Mouse (Mus musculus): ENCODE results near the gene Arid4a. TPM values are rescaled to one million over a fixed set of nuclear protein-coding genes. Genes with fewer than 3 reads are reported as not detected.
A peak's percentile ranks its signal among the peaks of the same experiment; 100 is the strongest.

Arid4a gene
- total and polyA plus RNA-seq, 3 experiments: 6.7 to 13.0 TPM; not detected in 1

DNA sequence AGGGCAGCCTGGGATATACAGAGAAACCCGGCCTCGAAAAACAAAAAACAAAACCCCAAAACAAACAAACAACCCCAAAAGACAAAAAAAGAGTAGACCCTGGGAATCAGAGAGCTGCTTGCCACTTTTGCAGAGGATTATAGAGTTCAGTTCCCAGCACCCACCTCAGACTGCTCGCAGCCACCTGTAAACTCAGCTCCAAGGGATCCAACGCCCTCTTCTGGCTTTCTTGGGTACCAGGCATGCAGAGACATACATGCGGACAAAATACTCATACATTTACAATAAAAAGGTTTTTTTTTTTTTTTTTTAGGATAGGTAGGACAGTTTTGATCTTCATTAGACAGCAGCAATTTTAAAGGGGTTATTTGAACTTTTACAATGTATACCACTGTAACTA, 18.6 kb upstream of the Arid4a start:
- DNase-seq (ENCODE audit: low read depth, low spot score): no peak
- Histone ChIP-seq H3K9me3 (replicated peaks; ENCODE audit: insufficient read depth, low read length) (no peaks in the 10 kb centered on the region), H3K36me3 (ENCODE audit: control insufficient read depth in 1 of 2, insufficient read depth in 2 of 2, low read length in 2 of 2) (peaks cover 23% of the 10 kb centered on the region in 2 experiments)

GRCm38 (mm10) chr12:70999423-70999903, 16.3 kb upstream of the Arid4a start:
- H3K4me3 ChIP-seq (ENCODE audit: control insufficient read depth in 1 of 2, insufficient read depth in 1 of 2, low read depth in 2 of 2, low read length in 2 of 2): peak overlapping the region; percentile 2 to 46; a peak in 3 of 4 replicates
- H3K9me3 ChIP-seq (replicated peaks; ENCODE audit: insufficient read depth, low read length): no peaks in the 10 kb centered on the region
- H3K4me1 ChIP-seq (ENCODE audit: control insufficient read depth in 1 of 2, insufficient read depth in 2 of 2, low read length in 2 of 2): peaks cover 4 to 17% of the 10 kb centered on the region in 2 experiments; a peak in 3 of 4 replicates
- H3K27ac ChIP-seq (ENCODE audit: control insufficient read depth, low read depth, low read length): peak overlapping the region; percentile 51
- H3K36me3 ChIP-seq (ENCODE audit: control insufficient read depth in 1 of 2, insufficient read depth in 2 of 2, low read length in 2 of 2): peaks cover 15 to 26% of the 10 kb centered on the region in 2 experiments
- H3K27me3 ChIP-seq (ENCODE audit: control insufficient read depth in 1 of 2, insufficient read depth in 2 of 2, low read length in 2 of 2): no peaks in the 10 kb centered on the region
- peak; percentile 95 for DNase-seq (ENCODE audit: low read depth, low spot score)
- no peaks in the 10 kb centered on the region for H3K79me2 ChIP-seq (ENCODE audit: control insufficient read depth, insufficient read depth, low read length, poor library complexity)
- no peak overlapping the region; the same call in 1 of the 2 replicates for H3K9ac ChIP-seq (ENCODE audit: control insufficient read depth, low read depth, low read length, poor library complexity, severe bottlenecking)
- TF ChIP-seq GATA1 (IDR thresholded peaks at IDR 0.05; ENCODE audit: low read depth, low read length): peak; percentile 69
- TF ChIP-seq TCF12 (IDR thresholded peaks at IDR 0.05; ENCODE audit: low read depth, low read length): peak; percentile 39; the same call in 1 of the 2 replicates
- TF ChIP-seq HCFC1 (IDR thresholded peaks at IDR 0.05; ENCODE audit: low read depth, low read length): peak; percentile 50; the same call in 1 of the 2 replicates
- peak; percentile 36; the same call in 1 of the 2 replicates for TF ChIP-seq TAL1 (IDR thresholded peaks at IDR 0.05; ENCODE audit: low read length)
- TF ChIP-seq MAFK (IDR thresholded peaks at IDR 0.05; ENCODE audit: borderline replicate concordance, low read depth, low read length): no peak
- TF ChIP-seq BHLHE40 (IDR thresholded peaks at IDR 0.05; ENCODE audit: borderline replicate concordance, low read depth, low read length): 0 out of 2 replicates have a peak, but pooled peaks have one; percentile 34
- TF ChIP-seq JUND (IDR thresholded peaks at IDR 0.05; ENCODE audit: low read depth, low read length): no peak
- no peak; the same call in none of the 2 replicates for TF ChIP-seq POLR2AphosphoS2 (IDR thresholded peaks at IDR 0.05; ENCODE audit: low read length)
- no peak for TF ChIP-seq ZNF384 (IDR thresholded peaks at IDR 0.05; ENCODE audit: low read depth, low read length)
- peak; percentile 73 to 79 for TF ChIP-seq EP300 (IDR thresholded peaks at IDR 0.05; ENCODE audit: low read depth in 1 of 2, low read length in 2 of 2)
- TF ChIP-seq SMC3 (IDR thresholded peaks at IDR 0.05; ENCODE audit: low read depth, low read length): no peak
- no peak for TF ChIP-seq CHD1 (IDR thresholded peaks at IDR 0.05; ENCODE audit: low read depth, low read length)
- no peak for TF ChIP-seq ZKSCAN1 (IDR thresholded peaks at IDR 0.05; ENCODE audit: low read depth, low read length)
- peak; percentile 87 for TF ChIP-seq MYC (IDR thresholded peaks at IDR 0.05; ENCODE audit: low read depth, low read length)
- TF ChIP-seq USF1 (IDR thresholded peaks at IDR 0.05; ENCODE audit: low read depth, low read length): no peak
- TF ChIP-seq SIN3A (IDR thresholded peaks at IDR 0.05; ENCODE audit: low read length): peak; percentile 83
- TF ChIP-seq ELF1 (IDR thresholded peaks at IDR 0.05; ENCODE audit: low read depth, low read length): peak; percentile 67
- TF ChIP-seq MEF2A (IDR thresholded peaks at IDR 0.05; ENCODE audit: extremely low read depth, insufficient replicate concordance, low read depth, low read length, poor library complexity, severe bottlenecking): no peak
- TF ChIP-seq RCOR1 (IDR thresholded peaks at IDR 0.05; ENCODE audit: low read depth, low read length): peak; percentile 68
- no peak for TF ChIP-seq NRF1 (IDR thresholded peaks at IDR 0.05; ENCODE audit: insufficient read depth, low read depth, low read length, poor library complexity, severe bottlenecking)
- TF ChIP-seq POLR2AphosphoS5 (IDR thresholded peaks at IDR 0.05; ENCODE audit: borderline replicate concordance, low read depth, low read length): no peak
- no peak for TF ChIP-seq KAT2A (conservative IDR thresholded peaks at IDR 0.05; ENCODE audit: low read depth, low read length)
- TF ChIP-seq POLR2A (IDR thresholded peaks at IDR 0.05; ENCODE audit: control insufficient read depth in 1 of 2, insufficient read depth in 1 of 2, low read depth in 1 of 2, low read length in 2 of 2, poor library complexity in 1 of 2): no peak
- TF ChIP-seq RAD21 (IDR thresholded peaks at IDR 0.05; ENCODE audit: low read depth, low read length): no peak
- TF ChIP-seq ZC3H11A (IDR thresholded peaks at IDR 0.05; ENCODE audit: low read depth, low read length): no peak
- TF ChIP-seq ETS1 (IDR thresholded peaks at IDR 0.05; ENCODE audit: low read depth, low read length): peak; percentile 90
- no peak for TF ChIP-seq MYB (IDR thresholded peaks at IDR 0.05; ENCODE audit: low read depth, low read length)
- peak; percentile 74; the same call in 1 of the 2 replicates for TF ChIP-seq MAX (IDR thresholded peaks at IDR 0.05; ENCODE audit: low read length)

More for the DNA sequence above, 18.6 kb upstream of the Arid4a start:
- Histone ChIP-seq H3K27me3 (ENCODE audit: control insufficient read depth in 1 of 2, insufficient read depth in 2 of 2, low read length in 2 of 2) (no peaks in the 10 kb centered on the region), H3K27ac (ENCODE audit: control insufficient read depth, low read depth, low read length) (no peak overlapping the region), H3K79me2 (ENCODE audit: control insufficient read depth, insufficient read depth, low read length, poor library complexity) (no peaks in the 10 kb centered on the region), H3K4me3 (ENCODE audit: control insufficient read depth in 1 of 2, insufficient read depth in 1 of 2, low read depth in 2 of 2, low read length in 2 of 2) (no peak overlapping the region), H3K9ac (ENCODE audit: control insufficient read depth, low read depth, low read length, poor library complexity, severe bottlenecking) (no peak overlapping the region), H3K4me1 (ENCODE audit: control insufficient read depth in 1 of 2, insufficient read depth in 2 of 2, low read length in 2 of 2) (peaks cover 4 to 13% of the 10 kb centered on the region in 2 experiments; a peak in 3 of 4 replicates)
- no peak for TF ChIP-seq RAD21 (IDR thresholded peaks at IDR 0.05; ENCODE audit: low read depth, low read length)
- no peak for TF ChIP-seq TBP (IDR thresholded peaks at IDR 0.05; ENCODE audit: low read depth, low read length)
- TF ChIP-seq SIN3A (IDR thresholded peaks at IDR 0.05; ENCODE audit: low read length): no peak
- TF ChIP-seq USF2 (IDR thresholded peaks at IDR 0.05; ENCODE audit: borderline replicate concordance in 1 of 2, insufficient read depth in 1 of 2, low read depth in 1 of 2, low read length in 2 of 2): no peak
- TF ChIP-seq CTCF (IDR thresholded peaks at IDR 0.05 in 2 of 3, conservative IDR thresholded peaks at IDR 0.05 in 1 of 3; ENCODE audit: control insufficient read depth in 1 of 3, insufficient read depth in 1 of 3, low read depth in 2 of 3, low read length in 3 of 3, poor library complexity in 1 of 3, severe bottlenecking in 1 of 3): peak in 2 of 3 experiments; percentile 21 to 23; a peak in 2 of 6 replicates
- no peak for TF ChIP-seq POLR2A (IDR thresholded peaks at IDR 0.05; ENCODE audit: control insufficient read depth in 1 of 2, insufficient read depth in 1 of 2, low read depth in 1 of 2, low read length in 2 of 2, poor library complexity in 1 of 2)
- peak; percentile 47 for TF ChIP-seq ZNF384 (IDR thresholded peaks at IDR 0.05; ENCODE audit: low read depth, low read length)
